Mouse (Mus musculus) liver, postnatal 0 days (tissue): Measurements from ENCODE around the gene Gm20708.

Experiments used
- CTCF ChIP-seq: sonication (generic); IDR thresholded peaks from 2 replicates; pipeline ENCODE4 v1.5.1; 2016; ENCODE audit warnings: antibody characterized with exemption, low read depth
- EP300 ChIP-seq: IDR thresholded peaks from 2 replicates; pipeline ENCODE4 v1.6.1; 2016; ENCODE audit warnings: antibody characterized with exemption, low read depth, mild to moderate bottlenecking

- peak; percentile 96 for TF ChIP-seq EP300
- TF ChIP-seq CTCF: no peak
Measured at GRCm38 (mm10) chr11:117797511-117798159, 11.8 kb upstream of the Gm20708 start, which contains the start of gene 6030468B19Rik.
